Mouse (Mus musculus) spleen, postnatal 0 days (tissue): Measurements from ENCODE around the gene Dkk2. TPM values are rescaled to one million over a fixed set of nuclear protein-coding genes. Genes with fewer than 3 reads are reported as not detected.

ENCODE experiments used
- polyA plus RNA-seq: library from polyadenylated mRNA; unstranded; fragments of >200 nt; fragmentation: Nextera tagmentation; extraction: Ambion mirVana; gene quantifications from 2 replicates; pipeline ENCODE4 v1.2.1, GENCODE M21; 2015

Gene Dkk2
- polyA plus RNA-seq, result 0.38 and 0.58 TPM in 2 replicates

GRCm38 (mm10) chr3:132085112-132085822 lies at the start of gene Dkk2:
TSS of gene Dkk2 (plus strand) at chr3:132085292.

